Mouse (Mus musculus): Measurements from ENCODE around the gene Icam2. TPM values are rescaled to one million over a fixed set of nuclear protein-coding genes. Genes with fewer than 3 reads are reported as not detected.

Icam2 gene
- polyA plus RNA-seq, 1 experiment from 2014 or later: 14.8 TPM

DNA sequence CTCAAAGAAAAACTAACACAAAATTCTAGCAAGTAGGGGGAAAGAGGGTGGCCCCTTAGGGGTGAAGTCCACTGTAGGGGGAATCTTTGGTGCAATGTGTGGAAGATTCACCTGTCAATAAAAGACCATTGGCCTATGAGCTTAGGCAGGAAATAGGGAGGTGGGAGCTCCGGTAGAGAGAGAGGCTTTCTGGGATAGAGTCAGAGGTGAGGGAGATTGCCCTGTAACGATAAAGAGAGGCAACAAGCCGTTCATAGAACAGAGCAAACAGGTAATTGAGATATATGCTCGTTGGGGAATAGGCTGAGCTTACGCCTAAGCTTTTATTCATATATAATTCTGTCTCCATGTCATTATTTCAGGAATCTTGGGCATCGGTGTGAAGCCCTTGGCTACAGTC, 855 bp downstream of the Icam2 start:
- Histone ChIP-seq H3K36me3 (replicated peaks) (no peaks in the 10 kb centered on the region), H3K27me3 (ENCODE audit: poor library complexity, severe bottlenecking) (no peaks in the 10 kb centered on the region), H3K4me3 (no peak overlapping the region), H3K27ac (no peak overlapping the region), H3K4me1 (0 out of 2 replicates have a peak, but pooled peaks cover 5% of the 10 kb centered on the region), H3K9me3 (no peaks in the 10 kb centered on the region)
- WGBS: 88% methylated on average over 6 of the region's 6 CpGs
- no peak for DNase-seq (ENCODE audit: extremely low spot score, low spot score)

DNA sequence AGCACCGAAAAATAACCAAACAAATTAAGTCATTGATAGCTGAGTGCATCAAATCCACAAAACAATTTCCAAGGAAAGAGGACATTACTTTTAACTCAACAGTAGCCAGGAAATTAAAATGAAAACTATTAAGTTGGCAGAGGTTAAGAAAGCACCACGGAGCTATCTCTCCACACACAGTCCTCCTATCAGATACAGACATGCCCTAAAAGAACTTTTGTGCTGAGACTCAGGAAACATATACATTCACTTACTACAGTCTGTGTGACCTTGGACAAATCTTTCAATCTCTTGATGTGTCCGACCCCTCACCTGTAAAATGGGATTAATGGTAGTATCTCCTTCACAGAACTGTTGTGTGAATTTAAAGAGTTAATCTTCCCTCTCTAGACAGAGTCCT, 1.5 kb downstream of the Icam2 start:
- H3K27ac ChIP-seq: no peak overlapping the region
- no peaks in the 10 kb centered on the region for H3K27me3 ChIP-seq (ENCODE audit: poor library complexity, severe bottlenecking)
- 0 out of 2 replicates have a peak, but pooled peaks cover under 1% of the 10 kb centered on the region for H3K4me1 ChIP-seq
- H3K4me3 ChIP-seq: no peak overlapping the region
- no peaks in the 10 kb centered on the region for H3K9me3 ChIP-seq
- no peak for DNase-seq (ENCODE audit: extremely low spot score, low spot score)
- H3K36me3 ChIP-seq (replicated peaks): no peaks in the 10 kb centered on the region
- 88% methylated on average over 3 of the region's 3 CpGs for WGBS

DNA sequence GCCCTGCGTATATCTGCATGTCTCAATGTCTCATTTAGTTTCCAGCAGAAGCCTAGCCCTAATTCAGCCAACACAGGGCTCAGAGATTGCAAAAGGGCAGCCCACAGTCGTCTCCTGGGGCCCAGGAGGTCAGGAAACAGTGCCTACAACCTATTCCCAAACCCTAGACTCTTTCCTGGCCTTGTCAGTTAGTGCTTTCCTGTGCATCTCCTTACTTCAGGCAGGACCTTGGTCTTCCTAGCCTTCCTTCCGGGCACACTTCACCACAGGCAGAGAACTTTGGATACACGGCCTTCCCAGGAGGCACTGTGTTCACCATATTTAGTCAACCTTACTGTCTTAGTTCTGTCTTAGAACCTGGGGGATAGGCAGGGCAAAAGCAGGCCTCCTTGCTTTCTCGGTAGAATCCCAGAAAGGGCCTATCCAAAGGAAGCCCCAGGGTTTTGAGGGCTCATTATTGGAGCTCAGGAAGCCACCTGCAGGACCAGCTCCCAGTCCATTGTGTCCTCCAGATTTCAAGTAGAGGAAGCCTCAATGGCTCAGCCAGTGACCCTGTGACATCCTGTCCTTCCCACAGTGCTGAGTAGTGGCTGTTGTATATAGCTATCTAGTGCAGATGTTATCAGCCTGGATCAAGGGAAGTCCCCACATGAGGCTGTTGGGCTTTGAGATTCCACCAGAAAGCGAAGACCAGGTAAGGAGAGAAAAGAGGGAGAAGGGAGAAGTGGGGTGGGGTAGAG, 4.7 kb downstream of the Icam2 start:
- no peaks in the 10 kb centered on the region for H3K27me3 ChIP-seq (ENCODE audit: poor library complexity, severe bottlenecking)
- H3K4me1 ChIP-seq: no peaks in the 10 kb centered on the region
- no peak overlapping the region for H3K4me3 ChIP-seq
- no peak overlapping the region for H3K27ac ChIP-seq
- WGBS: 72% methylated on average over 6 of the region's 6 CpGs
- no peaks in the 10 kb centered on the region for H3K9me3 ChIP-seq
- DNase-seq (ENCODE audit: extremely low spot score, low spot score): no peak
- no peaks in the 10 kb centered on the region for H3K36me3 ChIP-seq (replicated peaks)

DNA sequence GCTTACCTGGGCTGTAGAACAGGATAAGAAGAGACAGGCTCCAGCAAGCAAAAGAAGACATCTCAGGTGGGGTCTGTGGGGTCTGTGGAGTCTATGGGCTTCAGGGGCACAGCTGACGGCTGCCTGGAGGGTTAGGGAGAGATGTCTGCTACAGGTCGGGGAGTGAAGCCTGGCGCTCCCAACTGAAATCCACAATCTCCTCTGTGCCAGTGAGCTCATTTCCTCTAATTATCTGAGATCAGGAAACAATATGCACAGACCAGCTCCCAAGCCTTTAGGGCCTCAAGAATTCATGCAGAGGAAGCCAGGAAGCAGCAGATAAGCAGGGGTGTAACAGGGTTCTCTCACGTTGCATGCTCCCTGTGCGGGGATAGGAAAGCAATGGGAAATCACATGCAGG, 5.5 kb downstream of the Icam2 start:
- H3K9me3 ChIP-seq: no peaks in the 10 kb centered on the region
- H3K27me3 ChIP-seq (ENCODE audit: poor library complexity, severe bottlenecking): no peaks in the 10 kb centered on the region
- H3K27ac ChIP-seq: no peak overlapping the region
- WGBS: 79% methylated on average over 5 of the region's 5 CpGs
- DNase-seq (ENCODE audit: extremely low spot score, low spot score): no peak
- H3K4me1 ChIP-seq: no peaks in the 10 kb centered on the region
- no peaks in the 10 kb centered on the region for H3K36me3 ChIP-seq (replicated peaks)
- H3K4me3 ChIP-seq: peak overlapping the region; percentile 7

GRCm38 (mm10) chr11:106381883-106382282, 6.0 kb downstream of the Icam2 start:
- Histone ChIP-seq H3K36me3 (replicated peaks) (no peaks in the 10 kb centered on the region), H3K27me3 (ENCODE audit: poor library complexity, severe bottlenecking) (no peaks in the 10 kb centered on the region), H3K4me1 (no peaks in the 10 kb centered on the region), H3K27ac (no peak overlapping the region; the same call in 1 of the 2 replicates), H3K4me3 (peak overlapping the region; percentile 7), H3K9me3 (no peaks in the 10 kb centered on the region)
- no peak for DNase-seq (ENCODE audit: extremely low spot score, low spot score)
- 87% methylated on average over 7 of the region's 7 CpGs for WGBS

GRCm38 (mm10) chr11:106381011-106381410, 6.9 kb downstream of the Icam2 start:
- 86% methylated on average over 11 of the region's 11 CpGs for WGBS
- DNase-seq (ENCODE audit: extremely low spot score, low spot score): no peak
- Histone ChIP-seq H3K4me3 (no peak overlapping the region), H3K27ac (no peak overlapping the region), H3K9me3 (no peaks in the 10 kb centered on the region), H3K36me3 (replicated peaks) (no peaks in the 10 kb centered on the region), H3K4me1 (no peaks in the 10 kb centered on the region), H3K27me3 (ENCODE audit: poor library complexity, severe bottlenecking) (no peaks in the 10 kb centered on the region)

DNA sequence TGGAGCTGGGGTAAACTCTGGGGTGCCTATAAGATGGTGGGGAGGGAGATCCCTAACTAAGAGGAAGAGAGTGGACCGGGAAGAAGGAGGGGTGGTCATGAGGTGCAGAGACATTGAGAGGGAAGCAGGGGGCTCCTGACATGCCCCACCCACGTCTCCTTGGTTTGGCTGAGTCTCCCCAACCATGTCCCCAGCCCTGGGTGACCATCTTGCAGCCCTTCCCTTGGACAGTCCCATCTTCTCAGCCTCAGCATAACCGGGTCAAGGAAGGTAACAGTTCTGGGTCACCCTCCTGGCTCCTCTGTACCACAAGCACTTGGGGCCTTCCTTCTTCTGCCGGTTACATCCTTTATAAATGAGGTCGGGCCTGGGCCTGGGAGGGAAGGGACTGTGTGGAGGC, 12.9 kb downstream of the Icam2 start:
- Histone ChIP-seq H3K4me3 (no peak overlapping the region), H3K36me3 (replicated peaks) (no peaks in the 10 kb centered on the region), H3K27me3 (ENCODE audit: poor library complexity, severe bottlenecking) (no peaks in the 10 kb centered on the region), H3K27ac (0 out of 2 replicates have a peak overlapping the region, but pooled peaks have one; percentile 40), H3K4me1 (peaks cover 13% of the 10 kb centered on the region), H3K9me3 (no peaks in the 10 kb centered on the region)
- 88% methylated on average over 5 of the region's 5 CpGs for WGBS
- DNase-seq (ENCODE audit: extremely low spot score, low spot score): no peak

GRCm38 (mm10) chr11:106374559-106374958, 13.3 kb downstream of the Icam2 start:
- no peak for DNase-seq (ENCODE audit: extremely low spot score, low spot score)
- H3K4me3 ChIP-seq: no peak overlapping the region
- H3K27me3 ChIP-seq (ENCODE audit: poor library complexity, severe bottlenecking): no peaks in the 10 kb centered on the region
- H3K4me1 ChIP-seq: peaks cover 13% of the 10 kb centered on the region
- H3K36me3 ChIP-seq (replicated peaks): no peaks in the 10 kb centered on the region
- H3K27ac ChIP-seq: 0 out of 2 replicates have a peak overlapping the region, but pooled peaks have one; percentile 40
- WGBS: 65% methylated on average over 9 of the region's 9 CpGs
- no peaks in the 10 kb centered on the region for H3K9me3 ChIP-seq

DNA sequence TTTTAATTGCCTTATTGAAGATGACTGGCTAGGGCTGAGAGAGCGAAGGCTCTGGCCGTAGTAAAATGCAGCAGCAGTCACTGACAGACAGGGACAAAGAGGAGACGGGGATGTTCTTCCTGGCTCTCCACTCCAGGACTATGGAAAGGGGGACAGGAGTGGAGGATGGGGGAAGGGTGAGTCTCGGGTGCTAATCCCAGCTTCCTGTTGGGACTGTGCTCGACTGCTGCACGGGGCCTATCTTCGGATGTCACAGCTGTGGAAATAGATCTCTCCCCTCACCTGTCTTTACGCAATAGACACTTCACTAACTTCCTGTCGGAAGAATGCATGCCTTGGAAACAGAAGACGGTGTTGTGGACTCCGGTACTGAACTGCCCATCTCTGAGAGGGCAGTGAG, 13.9 kb downstream of the Icam2 start:
- peaks cover 13% of the 10 kb centered on the region for H3K4me1 ChIP-seq
- no peak for DNase-seq (ENCODE audit: extremely low spot score, low spot score)
- no peak overlapping the region for H3K4me3 ChIP-seq
- peak overlapping the region; percentile 40; the same call in 1 of the 2 replicates for H3K27ac ChIP-seq
- no peaks in the 10 kb centered on the region for H3K9me3 ChIP-seq
- H3K36me3 ChIP-seq (replicated peaks): no peaks in the 10 kb centered on the region
- no peaks in the 10 kb centered on the region for H3K27me3 ChIP-seq (ENCODE audit: poor library complexity, severe bottlenecking)
- WGBS: 58% methylated on average over 11 of the region's 11 CpGs

GRCm38 (mm10) chr11:106366316-106366715, 21.6 kb downstream of the Icam2 start:
- peak; percentile 76 for DNase-seq (ENCODE audit: extremely low spot score, low spot score)
- H3K4me3 ChIP-seq: no peak overlapping the region
- no peak overlapping the region for H3K27ac ChIP-seq
- H3K9me3 ChIP-seq: no peaks in the 10 kb centered on the region
- H3K4me1 ChIP-seq: peaks cover 27% of the 10 kb centered on the region
- H3K36me3 ChIP-seq (replicated peaks): no peaks in the 10 kb centered on the region
- 0 out of 2 replicates have a peak, but pooled peaks cover 6% of the 10 kb centered on the region for H3K27me3 ChIP-seq (ENCODE audit: poor library complexity, severe bottlenecking)
- 12% methylated on average over 3 of the region's 3 CpGs for WGBS

DNA sequence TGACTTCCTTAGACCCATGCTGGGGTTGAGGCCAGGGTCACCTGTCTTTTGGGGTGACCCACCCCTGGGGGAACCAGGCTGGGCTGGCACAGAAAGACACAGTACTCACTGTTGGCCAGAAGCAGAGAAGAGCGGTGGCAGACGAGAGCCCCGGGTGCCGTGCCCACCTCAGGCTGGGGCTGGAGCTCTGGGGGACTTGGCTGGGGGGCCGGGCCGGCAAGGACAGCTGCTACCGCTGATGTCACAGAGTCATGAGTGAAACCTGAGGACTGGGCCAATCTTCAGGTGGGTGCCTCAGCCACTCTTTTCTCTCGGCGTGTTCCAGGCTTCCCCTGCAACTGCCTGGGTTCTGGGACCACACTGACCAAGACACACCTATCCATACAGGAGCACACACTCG, 22.5 kb downstream of the Icam2 start, which contains the start of gene Prr29:
TSS of gene Prr29 (plus strand) at position 107 of the 400 bp plus-strand sequence.
- H3K4me3 ChIP-seq: peak within 1 kb of the TSS; percentile 22; the same call in 1 of the 2 replicates
- H3K9me3 ChIP-seq: no peaks in the 10 kb centered on the region

DNA sequence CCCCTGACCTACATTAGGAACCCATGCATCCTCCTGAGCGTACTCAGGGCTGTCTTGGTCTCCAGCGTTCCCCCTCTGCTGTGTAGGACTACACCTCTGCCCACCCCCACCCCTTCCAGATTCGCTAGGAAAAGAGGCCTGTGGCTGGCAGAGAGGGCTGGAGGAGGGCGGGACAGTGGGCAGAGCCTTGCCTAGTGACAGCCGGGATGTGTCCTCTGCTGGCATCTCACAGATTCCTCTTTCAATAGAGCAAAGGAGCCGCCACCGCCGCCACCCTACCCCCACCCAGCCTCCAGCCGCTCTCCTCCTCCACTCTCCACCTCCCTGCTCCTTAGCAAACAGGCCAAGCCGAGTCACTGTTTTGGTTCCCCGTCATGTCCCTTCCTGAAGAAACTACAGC, 23.2 kb downstream of the Icam2 start:
- no peak for DNase-seq (ENCODE audit: extremely low spot score, low spot score)
- H3K27ac ChIP-seq: peak overlapping the region; percentile 36
- 0 out of 2 replicates have a peak, but pooled peaks cover 6% of the 10 kb centered on the region for H3K27me3 ChIP-seq (ENCODE audit: poor library complexity, severe bottlenecking)
- H3K36me3 ChIP-seq (replicated peaks): no peaks in the 10 kb centered on the region
- peaks cover 27% of the 10 kb centered on the region for H3K4me1 ChIP-seq
- H3K4me3 ChIP-seq: peak overlapping the region; percentile 22; the same call in 1 of the 2 replicates
- H3K9me3 ChIP-seq: no peaks in the 10 kb centered on the region
- 11% methylated on average over 11 of the region's 11 CpGs for WGBS

More for the DNA sequence above, 22.5 kb downstream of the Icam2 start, which contains the start of gene Prr29:
- H3K4me1 ChIP-seq: peaks cover 27% of the 10 kb centered on the region
- no peaks in the 10 kb centered on the region for H3K36me3 ChIP-seq (replicated peaks)
- peak within 1 kb of the TSS; percentile 36 for H3K27ac ChIP-seq
- DNase-seq (ENCODE audit: extremely low spot score, low spot score): no peak
- WGBS: 65% methylated on average over 10 of the region's 10 CpGs
- 0 out of 2 replicates have a peak, but pooled peaks cover 6% of the 10 kb centered on the region for H3K27me3 ChIP-seq (ENCODE audit: poor library complexity, severe bottlenecking)

- peak; percentile 48 for DNase-seq (ENCODE audit: extremely low spot score, low spot score)
- Histone ChIP-seq H3K27ac (no peak overlapping the region), H3K27me3 (ENCODE audit: poor library complexity, severe bottlenecking) (no peaks in the 10 kb centered on the region), H3K4me1 (peaks cover 7% of the 10 kb centered on the region), H3K9me3 (no peaks in the 10 kb centered on the region), H3K4me3 (no peak overlapping the region), H3K36me3 (replicated peaks) (no peaks in the 10 kb centered on the region)
- 18% methylated on average over 5 of the region's 5 CpGs for WGBS
These were observed 28.5 kb downstream of the Icam2 start for GRCm38 (mm10) chr11:106359350-106359749.

All from forebrain, embryonic 10.5 days (tissue).